Mouse (Mus musculus) neural tube, embryonic 14.5 days (tissue): ENCODE measurements around the gene Mpp5. TPM values are rescaled to one million over a fixed set of nuclear protein-coding genes. Genes with fewer than 3 reads are reported as not detected.

ENCODE experiments used
- ATAC-seq: fragments of 200-750 bp; cut with Nextera tagmentation; 2 replicates; pipeline ENCODE4 v1.8.0; 2017; ENCODE audit warnings: low read depth, mild to moderate bottlenecking, moderate TSS enrichment, moderate library complexity
- H3K27ac ChIP-seq: fragments of 300-500 bp; sonication (generic); 2 replicates; pipeline ENCODE4 v1.5.1; 2014; ENCODE audit warnings: low read depth, mild to moderate bottlenecking, control low read depth, low read length, moderate library complexity, mixed read lengths
- H3K27me3 ChIP-seq: fragments of 300-500 bp; sonication (generic); 2 replicates; pipeline ENCODE4 v1.6.1; 2014; ENCODE audit warnings: low read length; ENCODE audit not compliant: control insufficient read depth, insufficient read depth
- H3K36me3 ChIP-seq: fragments of 300-500 bp; sonication (generic); 2 replicates; pipeline ENCODE4 v1.6.1; 2014; ENCODE audit warnings: low read length, mixed read lengths; ENCODE audit not compliant: control insufficient read depth, insufficient read depth
- H3K4me1 ChIP-seq: fragments of 300-500 bp; sonication (generic); 2 replicates; pipeline ENCODE4 v1.6.1; 2014; ENCODE audit warnings: low read length; ENCODE audit not compliant: control insufficient read depth, insufficient read depth
- H3K4me2 ChIP-seq: fragments of 300-500 bp; sonication (generic); 2 replicates; pipeline ENCODE4 v1.6.1; 2014; ENCODE audit warnings: mild to moderate bottlenecking, low read depth, low read length, control low read depth
- H3K4me3 ChIP-seq: fragments of 300-500 bp; sonication (generic); 2 replicates; pipeline ENCODE4 v1.5.1; 2014; ENCODE audit warnings: low read depth, low read length, control low read depth, mixed read lengths
- H3K9ac ChIP-seq: fragments of 300-500 bp; sonication (generic); replicated peaks from 2 replicates; pipeline ENCODE4 v1.6.1; 2014; ENCODE audit warnings: low read depth, mild to moderate bottlenecking, control low read depth, low read length, mixed read lengths
- H3K9me3 ChIP-seq: fragments of 300-500 bp; sonication (generic); 2 replicates; pipeline ENCODE4 v1.6.1; 2016; ENCODE audit warnings: low read length; ENCODE audit not compliant: control insufficient read depth
- WGBS: fragments of 180-500 bp; shearing (Covaris S2); extraction: QIAGEN DNeasy Blood & Tissue Kit; methylation state at CpG from one replicate; pipeline ENCODE4 v1.1.7; 2014; 5-methylcytosine and 5-hydroxymethylcytosine counted together
- polyA plus RNA-seq: library from polyadenylated mRNA; unstranded; fragments of >200 nt; fragmentation: Nextera tagmentation; extraction: Ambion mirVana; gene quantifications from 2 replicates; pipeline ENCODE4 v1.2.1, GENCODE M21; 2014

The Mpp5 gene
- 11.4 and 16.8 TPM in 2 replicates for polyA plus RNA-seq

- under 1% methylated on average over 73 of the region's 98 CpGs for WGBS
- Histone ChIP-seq H3K4me3 (peak within 1 kb of the TSS; percentile 78), H3K27ac (peak within 1 kb of the TSS; percentile 80), H3K4me2 (peak within 1 kb of the TSS; percentile 94), H3K27me3 (no peaks in the 10 kb centered on the region; the same call in 1 of the 2 replicates), H3K36me3 (no peaks in the 10 kb centered on the region), H3K4me1 (no peaks in the 10 kb centered on the region), H3K9me3 (no peaks in the 10 kb centered on the region), H3K9ac (peak within 1 kb of the TSS; percentile 72)
- peak; percentile 100 for ATAC-seq
These were observed at the start of gene Mpp5 for GRCm38 (mm10) chr12:78748557-78749377. Gene Mpp5 (plus strand): TSS chr12:78748907.

- no peak overlapping the region for H3K4me2 ChIP-seq
- ATAC-seq = no peak
- H3K27me3 ChIP-seq = no peaks in the 10 kb centered on the region
- 83% methylated on average over 2 of the region's 2 CpGs for WGBS
- H3K36me3 ChIP-seq = no peaks in the 10 kb centered on the region
- no peaks in the 10 kb centered on the region for H3K9me3 ChIP-seq
- no peak overlapping the region for H3K4me3 ChIP-seq
- H3K9ac ChIP-seq = no peak overlapping the region
- H3K4me1 ChIP-seq = no peaks in the 10 kb centered on the region
- no peak overlapping the region for H3K27ac ChIP-seq
These were observed 30.9 kb upstream of the Mpp5 start for GRCm38 (mm10) chr12:78717783-78718182.

DNA sequence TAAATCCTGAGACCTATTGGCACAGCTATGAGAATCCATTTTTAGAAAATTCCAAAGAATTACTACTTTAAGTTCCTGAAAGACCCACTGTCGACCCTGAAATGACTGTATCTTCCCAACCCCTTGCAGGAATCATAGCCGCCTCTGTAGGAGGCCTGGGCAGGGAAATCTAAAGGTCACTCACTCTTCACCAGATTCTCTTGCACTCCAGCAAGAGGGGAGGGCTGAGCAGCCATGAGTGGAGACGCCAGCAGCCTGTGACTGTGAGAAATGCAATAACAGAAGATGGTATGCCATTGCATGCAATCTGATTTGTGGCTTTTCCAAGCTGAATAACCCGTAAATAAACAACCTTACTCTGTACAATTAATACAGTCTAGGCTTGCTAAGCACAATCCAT lies 21.0 kb upstream of the Mpp5 start:
- Histone ChIP-seq H3K4me1 (no peaks in the 10 kb centered on the region), H3K27ac (no peak overlapping the region), H3K4me3 (no peak overlapping the region), H3K9me3 (no peaks in the 10 kb centered on the region), H3K36me3 (no peaks in the 10 kb centered on the region), H3K4me2 (no peak overlapping the region), H3K9ac (no peak overlapping the region), H3K27me3 (no peaks in the 10 kb centered on the region)
- WGBS = 65% methylated on average over 4 of the region's 4 CpGs
- ATAC-seq = no peak

DNA sequence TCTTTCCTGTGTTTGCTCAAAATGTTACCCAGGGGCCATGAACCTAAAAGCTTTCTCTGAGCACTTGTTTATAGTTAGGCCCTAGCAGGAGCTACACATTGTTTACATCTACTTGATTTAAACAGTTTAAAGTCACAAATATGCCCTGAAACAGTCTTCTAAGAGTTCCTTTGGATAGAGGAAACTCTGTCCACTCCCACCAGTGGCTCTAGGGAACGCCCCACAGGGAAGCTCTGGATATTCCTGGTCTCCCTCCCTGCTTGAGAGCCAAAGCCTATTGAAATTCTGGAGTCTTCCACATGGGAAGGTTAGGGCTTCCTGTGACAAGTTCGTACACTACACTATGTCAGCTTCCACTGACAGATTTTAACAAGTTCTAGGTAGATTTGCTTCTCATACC lies 9.1 kb upstream of the Mpp5 start:
- Histone ChIP-seq H3K36me3 (no peaks in the 10 kb centered on the region), H3K4me2 (no peak overlapping the region), H3K4me1 (no peaks in the 10 kb centered on the region), H3K9me3 (no peaks in the 10 kb centered on the region), H3K27ac (no peak overlapping the region), H3K27me3 (no peaks in the 10 kb centered on the region), H3K9ac (no peak overlapping the region), H3K4me3 (no peak overlapping the region)
- no peak for ATAC-seq
- 69% methylated on average over 2 of the region's 2 CpGs for WGBS

GRCm38 (mm10) chr12:78740289-78740688 lies 8.4 kb upstream of the Mpp5 start:
- H3K4me1 ChIP-seq = no peaks in the 10 kb centered on the region
- no peak overlapping the region for H3K4me3 ChIP-seq
- no peak overlapping the region for H3K9ac ChIP-seq
- no peaks in the 10 kb centered on the region for H3K9me3 ChIP-seq
- WGBS = 92% methylated on average over 2 of the region's 2 CpGs
- no peaks in the 10 kb centered on the region for H3K36me3 ChIP-seq
- H3K4me2 ChIP-seq = no peak overlapping the region
- no peaks in the 10 kb centered on the region for H3K27me3 ChIP-seq
- H3K27ac ChIP-seq = no peak overlapping the region
- no peak for ATAC-seq

DNA sequence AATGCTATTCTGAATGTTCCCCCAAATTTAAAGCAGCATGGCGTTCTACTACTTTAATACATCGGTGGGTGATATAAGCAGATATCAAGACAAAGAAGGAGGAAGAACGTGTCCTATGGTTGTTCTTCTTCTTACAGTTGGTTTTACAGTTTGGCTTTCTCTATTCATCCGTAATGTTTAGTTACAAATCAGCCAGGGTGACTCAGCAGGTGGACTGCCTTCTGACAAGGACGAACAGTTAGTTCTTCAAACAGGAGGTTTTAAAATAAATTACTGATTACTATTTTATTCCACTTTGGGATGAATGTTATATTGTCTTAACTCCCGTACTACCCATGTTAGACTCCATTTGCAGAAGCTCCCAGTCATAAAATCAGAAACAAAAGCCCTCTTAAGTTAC lies 2.5 kb upstream of the Mpp5 start:
- no peaks in the 10 kb centered on the region for H3K36me3 ChIP-seq
- H3K4me3 ChIP-seq = no peak overlapping the region
- H3K9ac ChIP-seq = no peak overlapping the region
- 66% methylated on average over 6 of the region's 6 CpGs for WGBS
- no peaks in the 10 kb centered on the region for H3K4me1 ChIP-seq
- H3K27me3 ChIP-seq = no peaks in the 10 kb centered on the region; the same call in 1 of the 2 replicates
- H3K27ac ChIP-seq = no peak overlapping the region
- no peak overlapping the region for H3K4me2 ChIP-seq
- no peak for ATAC-seq
- no peaks in the 10 kb centered on the region for H3K9me3 ChIP-seq

DNA sequence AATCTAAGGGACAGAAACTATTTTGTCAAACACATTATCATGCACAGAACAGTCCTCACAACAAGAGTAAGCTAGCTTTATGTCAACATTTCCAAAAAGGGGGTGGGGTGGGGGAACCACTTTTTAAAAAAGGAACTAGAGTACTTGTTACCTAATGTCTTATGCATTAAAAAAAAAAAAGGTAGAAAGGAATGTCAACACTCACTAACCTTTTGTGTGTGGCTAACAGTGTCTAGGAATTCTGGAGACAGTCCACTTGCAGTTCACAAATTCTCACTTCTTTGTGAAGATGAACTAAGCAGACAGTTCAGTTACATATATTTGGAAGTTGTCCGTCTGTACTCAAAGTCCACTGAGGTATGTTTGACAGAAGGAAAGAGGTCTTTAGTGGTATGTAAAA lies 1.3 kb upstream of the Mpp5 start:
- 59% methylated on average over 1 of the region's 1 CpGs for WGBS
- no peaks in the 10 kb centered on the region for H3K4me1 ChIP-seq
- no peaks in the 10 kb centered on the region for H3K9me3 ChIP-seq
- no peak overlapping the region for H3K4me2 ChIP-seq
- H3K36me3 ChIP-seq = no peaks in the 10 kb centered on the region
- no peak for ATAC-seq
- H3K4me3 ChIP-seq = no peak overlapping the region
- no peak overlapping the region for H3K27ac ChIP-seq
- no peak overlapping the region for H3K9ac ChIP-seq
- H3K27me3 ChIP-seq = no peaks in the 10 kb centered on the region; the same call in 1 of the 2 replicates

GRCm38 (mm10) chr12:78748113-78748512 lies 594 bp upstream of the Mpp5 start:
- ATAC-seq = peak; percentile 31
- H3K4me3 ChIP-seq = peak overlapping the region; percentile 78
- peak overlapping the region; percentile 32 for H3K9ac ChIP-seq
- H3K4me1 ChIP-seq = no peaks in the 10 kb centered on the region
- H3K4me2 ChIP-seq = peak overlapping the region; percentile 94
- no peaks in the 10 kb centered on the region for H3K9me3 ChIP-seq
- H3K27ac ChIP-seq = no peak overlapping the region
- H3K27me3 ChIP-seq = no peaks in the 10 kb centered on the region; the same call in 1 of the 2 replicates
- 0% methylated on average over 10 of the region's 10 CpGs for WGBS
- H3K36me3 ChIP-seq = no peaks in the 10 kb centered on the region

- Histone ChIP-seq H3K27ac (peak overlapping the region; percentile 80), H3K36me3 (no peaks in the 10 kb centered on the region), H3K4me1 (no peaks in the 10 kb centered on the region), H3K9ac (peak overlapping the region; percentile 72), H3K9me3 (no peaks in the 10 kb centered on the region), H3K4me3 (peak overlapping the region; percentile 78), H3K27me3 (no peaks in the 10 kb centered on the region; the same call in 1 of the 2 replicates), H3K4me2 (peak overlapping the region; percentile 71)
- ATAC-seq = peak; percentile 38
- under 1% methylated on average over 22 of the region's 25 CpGs for WGBS
These were observed 683 bp downstream of the Mpp5 start for GRCm38 (mm10) chr12:78749378-78749801.
